Mouse (Mus musculus) adrenal gland, adult 10 weeks (tissue): ENCODE data around the gene Wfdc16. TPM values are rescaled to one million over a fixed set of nuclear protein-coding genes. Genes with fewer than 3 reads are reported as not detected.

Experiments used
- polyA plus RNA-seq: library from polyadenylated mRNA; stranded (reverse); fragments of 350-450 nt; fragmentation: Illumina TruSeq; extraction: RNeasy Lipid Tissue Mini Kit (QIAGEN cat#74804); gene quantifications from one replicate; pipeline ENCODE4 v1.2.3, GENCODE M21; 2014; ENCODE audit warnings: low read depth, low replicate concordance

Gene Wfdc16
- polyA plus RNA-seq: not detected

GRCm38 (mm10) chr2:164638696-164639095 is at the start of gene Wfdc16:
Wfdc16 (minus strand) TSS chr2:164638796.

GRCm38 (mm10) chr2:164684807-164685206 is 46.2 kb upstream of the Wfdc16 start, which contains the start of gene Wfdc13:
Wfdc13 (plus strand) TSS chr2:164685107.

GRCm38 (mm10) chr2:164673987-164674386 is 35.4 kb upstream of the Wfdc16 start, which contains the start of gene Wfdc11:
Wfdc11 (minus strand) TSS chr2:164674087.

GRCm38 (mm10) chr2:164656483-164656882 is 17.9 kb upstream of the Wfdc16 start, which contains the start of gene Wfdc9:
Wfdc9 (minus strand) TSS chr2:164656583.

GRCm38 (mm10) chr2:164655858-164656257 is 17.3 kb upstream of the Wfdc16 start, which contains the start of gene Wfdc10:
Wfdc10 (plus strand) TSS chr2:164656046.

GRCm38 (mm10) chr2:164613471-164613870 is 25.1 kb downstream of the Wfdc16 start, which contains the start of the genes Wfdc6b and Wfdc8:
Wfdc6b (plus strand) TSS chr2:164613522.
Wfdc8 (minus strand) TSS chr2:164613626.

GRCm38 (mm10) chr2:164593494-164593893 is 45.1 kb downstream of the Wfdc16 start, which contains the start of gene Eppin:
Eppin (minus strand) TSS chr2:164593594.

GRCm38 (mm10) chr2:164585025-164585725 is 53.4 kb downstream of the Wfdc16 start, which contains the start of gene Wfdc6a:
Wfdc6a (minus strand) TSS chr2:164585447.

Other genes starting within 250 kb of the Wfdc16 start
- gene Slpi, start 249.7 kb downstream of the Wfdc16 start, polyA plus RNA-seq: not detected
- not detected for gene Rbpjl, start 235.7 kb downstream of the Wfdc16 start, polyA plus RNA-seq
- gene Matn4, start 233.6 kb downstream of the Wfdc16 start, polyA plus RNA-seq: not detected
- 55.2 TPM for gene Sdc4, start 194.9 kb downstream of the Wfdc16 start, polyA plus RNA-seq
- 7.6 TPM for gene Sys1, start 181.8 kb downstream of the Wfdc16 start, polyA plus RNA-seq
- not detected for gene Gm20458, start 177.8 kb downstream of the Wfdc16 start, polyA plus RNA-seq
- not detected for gene Trp53tg5, start 165.1 kb downstream of the Wfdc16 start, polyA plus RNA-seq
- gene Dbndd2, start 152.7 kb downstream of the Wfdc16 start, polyA plus RNA-seq: 3.4 TPM
- gene Pigt, start 141.3 kb downstream of the Wfdc16 start, polyA plus RNA-seq: 7.0 TPM
- gene Wfdc2, start 76.4 kb downstream of the Wfdc16 start, polyA plus RNA-seq: not detected
- gene Spint3, start 65.3 kb downstream of the Wfdc16 start, polyA plus RNA-seq: not detected
- not detected for gene Wfdc6a, start 53.3 kb downstream of the Wfdc16 start, polyA plus RNA-seq
- not detected for gene Eppin, start 45.2 kb downstream of the Wfdc16 start, polyA plus RNA-seq
- gene Wfdc6b, start 25.3 kb downstream of the Wfdc16 start, polyA plus RNA-seq: not detected
- not detected for gene Wfdc8, start 25.2 kb downstream of the Wfdc16 start, polyA plus RNA-seq
- not detected for gene Wfdc10, start 17.2 kb upstream of the Wfdc16 start, polyA plus RNA-seq
- not detected for gene Wfdc9, start 17.8 kb upstream of the Wfdc16 start, polyA plus RNA-seq
- not detected for gene Wfdc11, start 35.3 kb upstream of the Wfdc16 start, polyA plus RNA-seq
- gene Wfdc13, start 46.3 kb upstream of the Wfdc16 start, polyA plus RNA-seq: not detected
- not detected for gene Spint4, start 59.7 kb upstream of the Wfdc16 start, polyA plus RNA-seq
- not detected for gene Spint5, start 76.5 kb upstream of the Wfdc16 start, polyA plus RNA-seq
- 0.35 TPM for gene Wfdc3, start 107.1 kb upstream of the Wfdc16 start, polyA plus RNA-seq
- gene Dnttip1, start 107.2 kb upstream of the Wfdc16 start, polyA plus RNA-seq: 4.6 TPM
- gene Ube2c, start 131.1 kb upstream of the Wfdc16 start, polyA plus RNA-seq: 2.9 TPM
- 8.5 TPM for gene Tnnc2, start 141.2 kb upstream of the Wfdc16 start, polyA plus RNA-seq
- gene Snx21, start 147.0 kb upstream of the Wfdc16 start, polyA plus RNA-seq: 3.9 TPM
- gene Acot8, start 166.1 kb upstream of the Wfdc16 start, polyA plus RNA-seq: not detected
- gene Zswim3, start 166.3 kb upstream of the Wfdc16 start, polyA plus RNA-seq: 1.8 TPM
- gene Zswim1, start 183.9 kb upstream of the Wfdc16 start, polyA plus RNA-seq: 4.4 TPM
- gene Spata25, start 189.7 kb upstream of the Wfdc16 start, polyA plus RNA-seq: not detected
- gene Ctsa, start 194.1 kb upstream of the Wfdc16 start, polyA plus RNA-seq: 30.7 TPM
- not detected for gene Neurl2, start 194.7 kb upstream of the Wfdc16 start, polyA plus RNA-seq
- gene Pltp, start 218.9 kb upstream of the Wfdc16 start, polyA plus RNA-seq: 0.87 TPM
- 4.0 TPM for gene Pcif1, start 240.5 kb upstream of the Wfdc16 start, polyA plus RNA-seq